Mouse (Mus musculus): ENCODE measurements around the gene Paqr7.

Gene Paqr7

GRCm38 (mm10) chr4:134534124-134534886 is 37.8 kb downstream of the Paqr7 start:
- DNase-seq (ENCODE audit: low read depth in 1 of 2, low spot score in 2 of 2), result peak in 1 of 2 experiments; percentile 52

- peak; percentile 85 to 95 for DNase-seq (ENCODE audit: low read depth in 1 of 2, low spot score in 2 of 2)
Measured at GRCm38 (mm10) chr4:134534932-134535786, 38.7 kb downstream of the Paqr7 start, which contains the start of gene Mtfr1l. Mtfr1l (minus strand) TSS chr4:134535387.

- no peak for DNase-seq (ENCODE audit: low read depth in 1 of 2, low spot score in 2 of 2)
Measured at GRCm38 (mm10) chr4:134535787-134536151, 39.3 kb downstream of the Paqr7 start.

- no peak for DNase-seq (ENCODE audit: low read depth in 1 of 2, low spot score in 2 of 2)
Measured at GRCm38 (mm10) chr4:134538997-134539580, 42.6 kb downstream of the Paqr7 start.

- DNase-seq (ENCODE audit: low read depth in 1 of 2, low spot score in 2 of 2), result no peak
Measured at GRCm38 (mm10) chr4:134542726-134543125, 46.2 kb downstream of the Paqr7 start.

- peak; percentile 74 to 91 for DNase-seq (ENCODE audit: low read depth in 1 of 2, low spot score in 2 of 2)
Measured at GRCm38 (mm10) chr4:134543261-134543660, 46.8 kb downstream of the Paqr7 start.

GRCm38 (mm10) chr4:134546814-134547705 is 50.6 kb downstream of the Paqr7 start:
- no peak for DNase-seq (ENCODE audit: low read depth in 1 of 2, low spot score in 2 of 2)

- peak; percentile 43 to 56 for DNase-seq (ENCODE audit: low read depth in 1 of 2, low spot score in 2 of 2)
Measured at GRCm38 (mm10) chr4:134548169-134548938, 51.9 kb downstream of the Paqr7 start.

GRCm38 (mm10) chr4:134549899-134550298 is 53.4 kb downstream of the Paqr7 start:
- no peak for DNase-seq (ENCODE audit: low read depth in 1 of 2, low spot score in 2 of 2)

- DNase-seq (ENCODE audit: low read depth in 1 of 2, low spot score in 2 of 2), result no peak
Measured at GRCm38 (mm10) chr4:134551494-134552316, 55.2 kb downstream of the Paqr7 start, which contains the start of gene Selenon. Selenon (minus strand) TSS chr4:134552166.

- DNase-seq (ENCODE audit: low read depth in 1 of 2, low spot score in 2 of 2), result no peak
Measured at GRCm38 (mm10) chr4:134553631-134554030, 57.1 kb downstream of the Paqr7 start.

GRCm38 (mm10) chr4:134555956-134556580 is 59.6 kb downstream of the Paqr7 start:
- DNase-seq (ENCODE audit: low read depth in 1 of 2, low spot score in 2 of 2), result no peak

GRCm38 (mm10) chr4:134557626-134558249 is 61.2 kb downstream of the Paqr7 start:
- DNase-seq (ENCODE audit: low read depth in 1 of 2, low spot score in 2 of 2), result peak; percentile 17 to 33

GRCm38 (mm10) chr4:134558570-134559113 is 62.1 kb downstream of the Paqr7 start:
- no peak for DNase-seq (ENCODE audit: low read depth in 1 of 2, low spot score in 2 of 2)

GRCm38 (mm10) chr4:134559154-134559553 is 62.7 kb downstream of the Paqr7 start:
- no peak for DNase-seq (ENCODE audit: low read depth in 1 of 2, low spot score in 2 of 2)

Data from monocyte, adult 2 months (primary cell).